Mouse (Mus musculus) stomach, postnatal 0 days (tissue): ENCODE data around the gene Eea1.

Source experiments
- CTCF ChIP-seq: IDR thresholded peaks from 2 replicates; pipeline ENCODE4 v1.5.1; 2016; ENCODE audit warnings: antibody characterized with exemption, low read depth, mild to moderate bottlenecking, moderate library complexity
- EP300 ChIP-seq: optimal IDR thresholded peaks from 2 replicates; pipeline ENCODE3; 2016; ENCODE audit warnings: antibody characterized with exemption

GRCm38 (mm10) chr10:95974462-95974861 lies 34.0 kb downstream of the Eea1 start:
- TF ChIP-seq CTCF: no peak
- no peak for TF ChIP-seq EP300
